Mouse (Mus musculus) lung, postnatal 0 days (tissue): ENCODE results near the gene Bag5.

ENCODE experiments used
- CTCF ChIP-seq: IDR thresholded peaks from 2 replicates; pipeline ENCODE4 v1.5.1; 2016; ENCODE audit warnings: antibody characterized with exemption, mild to moderate bottlenecking
- EP300 ChIP-seq: IDR thresholded peaks from 2 replicates; pipeline ENCODE4 v1.6.1; 2016; ENCODE audit warnings: antibody characterized with exemption, mild to moderate bottlenecking, control low read depth

DNA sequence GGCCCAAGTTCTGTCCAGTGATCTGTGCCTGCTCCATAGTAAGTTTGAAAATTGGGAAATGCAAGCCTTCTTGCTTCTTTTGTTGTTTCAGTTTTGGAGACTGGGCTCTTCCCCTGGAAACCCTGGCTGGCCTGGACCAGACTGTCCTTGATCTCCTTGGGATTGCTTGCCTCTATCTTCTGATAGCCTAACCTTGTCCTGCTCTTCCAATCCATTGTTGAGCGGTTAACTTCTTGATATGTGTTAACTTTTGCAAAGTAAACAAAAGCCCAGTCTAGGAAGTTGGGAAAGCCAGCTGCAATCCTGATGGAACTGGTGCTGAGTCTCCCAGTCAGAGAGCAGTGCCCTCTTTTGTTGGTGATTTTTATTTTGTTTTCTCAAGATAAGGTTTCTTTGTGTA, 14.9 kb upstream of the Bag5 start:
- TF ChIP-seq CTCF: no peak
- no peak for TF ChIP-seq EP300
